Mouse (Mus musculus): ENCODE measurements at regions not wholly inside any gene's neighbourhood (a gene's known extent, or its start where the extent isn't known, plus 50 kb on each side); places are given as distances from the start of the nearest gene placed in this dataset.

- DNase-seq (ENCODE audit: low read depth, low spot score), result peak; percentile 11
Observed at GRCm38 (mm10) chr4:48725660-48726348, 62.5 kb downstream of the Cavin4 start.

- DNase-seq (ENCODE audit: low read depth, low spot score), result no peak
Observed at GRCm38 (mm10) chr4:48726349-48726835, 63.1 kb downstream of the Cavin4 start.

- no peak for DNase-seq (ENCODE audit: low read depth, low spot score)
Observed at GRCm38 (mm10) chr4:48734854-48735564, 71.7 kb downstream of the Cavin4 start.

GRCm38 (mm10) chr4:48746237-48746636, 82.9 kb downstream of the Cavin4 start:
- no peak for DNase-seq (ENCODE audit: low read depth, low spot score)

GRCm38 (mm10) chr4:48749566-48749965, 86.3 kb downstream of the Cavin4 start:
- DNase-seq (ENCODE audit: low read depth, low spot score), result no peak

GRCm38 (mm10) chr4:48750087-48750486, 86.8 kb downstream of the Cavin4 start:
- no peak for DNase-seq (ENCODE audit: low read depth, low spot score)

- no peak for DNase-seq (ENCODE audit: low read depth, low spot score)
Observed at GRCm38 (mm10) chr4:48754466-48755171, 91.3 kb downstream of the Cavin4 start.

GRCm38 (mm10) chr4:48760625-48761024, 97.3 kb downstream of the Cavin4 start:
- DNase-seq (ENCODE audit: low read depth, low spot score), result no peak

GRCm38 (mm10) chr4:48766458-48766857, 103.1 kb downstream of the Cavin4 start:
- DNase-seq (ENCODE audit: low read depth, low spot score), result no peak

- DNase-seq (ENCODE audit: low read depth, low spot score), result no peak
Observed at GRCm38 (mm10) chr4:48770403-48770953, 107.2 kb downstream of the Cavin4 start.

GRCm38 (mm10) chr4:48770954-48771665, 107.8 kb downstream of the Cavin4 start:
- peak; percentile 45 for DNase-seq (ENCODE audit: low read depth, low spot score)

- no peak for DNase-seq (ENCODE audit: low read depth, low spot score)
Observed at GRCm38 (mm10) chr4:48771836-48772235, 108.5 kb downstream of the Cavin4 start.

- peak; percentile 60 for DNase-seq (ENCODE audit: low read depth, low spot score)
Observed at GRCm38 (mm10) chr4:48779202-48779905, 116.0 kb downstream of the Cavin4 start.

- no peak for DNase-seq (ENCODE audit: low read depth, low spot score)
Observed at GRCm38 (mm10) chr4:48779955-48780354, 116.6 kb downstream of the Cavin4 start.

- DNase-seq (ENCODE audit: low read depth, low spot score), result no peak
Observed at GRCm38 (mm10) chr4:48781099-48781498, 117.8 kb downstream of the Cavin4 start.

GRCm38 (mm10) chr4:48782686-48783085, 119.4 kb downstream of the Cavin4 start:
- no peak for DNase-seq (ENCODE audit: low read depth, low spot score)

GRCm38 (mm10) chr4:48791096-48791495, 127.8 kb downstream of the Cavin4 start:
- DNase-seq (ENCODE audit: low read depth, low spot score), result no peak

GRCm38 (mm10) chr4:48803777-48804176, 140.5 kb downstream of the Cavin4 start:
- DNase-seq (ENCODE audit: low read depth, low spot score), result no peak

GRCm38 (mm10) chr4:48808571-48808970, 145.3 kb downstream of the Cavin4 start:
- DNase-seq (ENCODE audit: low read depth, low spot score), result no peak

GRCm38 (mm10) chr4:48833718-48834117, 170.4 kb downstream of the Cavin4 start:
- no peak for DNase-seq (ENCODE audit: low read depth, low spot score)

GRCm38 (mm10) chr4:48842777-48843214, 179.5 kb downstream of the Cavin4 start:
- DNase-seq (ENCODE audit: low read depth, low spot score), result no peak

All from embryo, embryonic 11.5 days (tissue).